Mouse (Mus musculus) gastrocnemius, postnatal 36 days (tissue): ENCODE results near the gene Cebpg. TPM values are rescaled to one million over a fixed set of nuclear protein-coding genes. Genes with fewer than 3 reads are reported as not detected.

Source experiments
- DNase-seq, 2 experiments: peaks; one replicate each; pipeline ENCODE4 v3.0.0; 2022
- intact Hi-C: fragments of 180-260 bp; cut with DNase I; formaldehyde crosslinking; loops from one replicate; pipeline ENCODE4 v1.15.1; 2025
- long read RNA-seq, 2 experiments: library from polyadenylated mRNA; stranded (forward); transcript quantifications; one replicate each; pipeline ENCODE4 v2.0.0; 2021
- total RNA-seq, 2 experiments: library from RNA; stranded (reverse); gene quantifications; 2 replicates each; pipeline ENCODE4 v1.2.3; 2021

The Cebpg gene
- total RNA-seq: 10 to 100 TPM; 36.9 to 38.0 TPM
- long read RNA-seq, experiment 1, full-length matches to known transcripts: 24 of 30 reads
- long read RNA-seq, experiment 1, partial matches to known transcripts: 0 of 30 reads
- long read RNA-seq, experiment 1, other reads (novel, unspliced or antisense): 6 of 30 reads
- long read RNA-seq, experiment 2, full-length matches to known transcripts: 31 of 41 reads
- long read RNA-seq, experiment 2, partial matches to known transcripts: 0 of 41 reads
- long read RNA-seq, experiment 2, other reads (novel, unspliced or antisense): 10 of 41 reads

DNA sequence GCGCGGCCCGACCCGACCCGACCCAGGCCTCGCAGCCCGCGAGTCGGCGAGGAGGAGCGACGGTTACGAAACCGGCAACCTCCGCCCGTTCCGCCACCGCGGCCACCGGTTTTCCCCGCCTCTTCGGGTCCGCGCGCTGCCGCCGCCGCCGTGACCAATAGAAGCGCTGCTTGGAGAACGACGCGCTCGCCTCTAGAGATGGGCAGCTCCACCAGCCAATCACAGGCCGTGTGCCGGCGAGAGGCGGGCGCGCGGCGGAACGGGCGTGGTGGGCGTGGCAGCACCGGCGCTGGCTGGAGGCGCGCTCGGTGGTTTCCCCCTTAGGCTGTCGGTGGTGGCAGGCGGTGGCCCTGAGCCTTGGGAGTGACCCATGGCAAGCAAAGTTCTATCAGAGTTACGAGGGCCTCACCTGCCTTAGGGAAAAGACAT is at the start of gene Cebpg:
Gene Cebpg (minus strand): TSS at position 138 of the 429 bp plus-strand sequence.
- intact Hi-C loops: no loop called here
- DNase-seq: peak; percentile 96 to 99

DNA sequence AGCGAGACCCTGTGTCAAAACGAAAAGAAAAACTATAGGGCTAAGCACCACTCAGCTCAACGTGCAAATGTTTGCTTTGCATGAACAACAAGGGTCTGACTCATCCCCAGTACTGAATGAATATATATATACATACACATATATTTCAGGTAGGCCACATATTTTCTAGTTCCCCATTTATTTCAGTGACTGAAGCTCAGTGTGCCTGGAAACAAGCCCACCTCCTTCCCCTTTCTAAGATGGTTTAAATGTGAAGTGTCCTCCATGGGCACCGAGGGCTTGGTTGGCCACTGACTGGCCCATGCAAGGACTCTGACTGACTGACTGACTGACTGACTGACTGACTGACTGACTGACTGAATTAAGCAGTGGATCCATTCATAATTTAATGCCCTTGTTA is 43.2 kb upstream of the Cebpg start:
- no peak for DNase-seq
- intact Hi-C loops: no loop called here

GRCm38 (mm10) chr7:35098777-35099176 is 42.4 kb upstream of the Cebpg start:
- intact Hi-C loops: no loop called here

DNA sequence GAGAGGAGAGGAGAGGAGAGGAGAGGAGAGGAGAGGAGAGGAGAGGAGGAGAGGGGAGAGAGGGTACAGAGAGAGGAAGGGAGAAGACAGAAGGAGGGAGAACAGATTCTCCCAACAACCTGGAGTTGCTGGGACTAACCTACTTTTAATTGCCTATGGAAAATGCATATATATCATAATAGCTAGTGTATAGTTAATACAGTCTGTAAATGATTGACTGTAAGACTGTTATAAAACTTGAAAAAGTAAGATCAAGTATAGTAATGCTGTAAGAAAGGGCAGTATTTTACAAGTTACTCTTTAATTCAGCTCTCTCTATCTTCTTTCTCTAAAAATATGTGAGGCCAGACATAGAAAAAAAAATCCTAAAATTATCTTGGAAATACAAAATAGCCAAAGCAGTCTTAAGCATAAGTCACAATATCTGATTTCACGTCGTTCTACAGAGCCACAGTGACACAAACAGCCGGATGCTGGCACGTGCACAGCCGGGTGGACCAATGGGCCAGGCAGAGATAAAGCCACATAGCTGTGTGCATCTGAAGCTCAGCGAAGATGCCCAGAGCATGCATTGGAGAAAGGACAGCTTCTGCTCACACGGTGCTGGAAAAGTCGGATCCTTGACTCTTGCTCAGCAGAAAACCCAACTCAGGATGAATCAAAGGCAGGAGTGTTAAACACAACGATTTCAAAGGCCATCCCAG is 38.8 kb upstream of the Cebpg start:
- intact Hi-C loops: no loop called here
- DNase-seq: no peak

More at GRCm38 (mm10) chr7:35098777-35099176, 42.4 kb upstream of the Cebpg start:
- no peak for DNase-seq

DNA sequence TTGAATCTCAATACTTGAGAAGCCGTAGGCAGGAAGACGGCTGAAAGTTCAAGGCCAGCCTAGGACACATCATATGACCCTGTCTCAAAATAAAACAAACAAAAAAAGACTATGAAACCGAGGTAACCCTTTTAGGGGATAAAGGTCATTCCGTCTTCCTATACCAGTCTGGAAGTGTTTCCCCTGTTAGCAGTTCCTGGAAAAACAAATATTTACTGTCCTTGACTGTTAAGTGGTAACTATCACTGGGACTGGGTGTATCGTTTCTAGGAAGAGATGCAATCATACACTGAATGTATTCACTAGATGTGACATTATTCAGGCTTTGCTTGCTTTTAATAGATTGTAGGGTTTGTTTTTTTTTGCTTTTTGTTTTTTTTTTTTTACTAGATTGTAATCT is 34.2 kb upstream of the Cebpg start:
- intact Hi-C loops: no loop called here
- no peak for DNase-seq

DNA sequence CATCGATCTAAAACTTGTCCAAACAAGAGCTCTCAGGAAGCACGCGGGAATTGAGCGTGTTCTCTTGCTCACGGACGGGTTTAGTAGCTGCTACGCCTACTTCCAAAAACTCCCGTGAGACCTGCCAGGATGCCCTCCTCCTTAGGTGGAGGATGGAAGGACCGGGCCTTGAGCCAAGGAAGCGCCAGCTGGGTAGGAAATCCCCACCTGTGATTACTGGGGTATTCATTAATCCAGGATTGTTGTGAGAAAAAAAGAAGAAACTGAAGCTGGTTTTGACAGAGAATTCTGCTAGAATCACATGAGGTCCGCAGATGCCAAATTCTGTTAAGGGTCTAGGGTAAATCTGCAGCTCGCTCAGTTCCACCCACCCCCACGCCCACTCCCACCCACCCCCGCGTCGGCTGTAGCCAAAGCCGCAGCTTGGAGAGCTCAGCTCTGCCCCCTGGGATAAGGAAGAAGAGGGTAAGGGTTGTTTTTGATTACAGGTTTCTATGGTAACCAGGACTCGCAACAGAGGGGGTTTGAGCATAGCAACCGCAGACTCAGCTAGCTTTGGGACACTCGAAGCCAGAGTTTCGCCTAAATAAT is 30.0 kb upstream of the Cebpg start:
- intact Hi-C loops: no loop called here
- DNase-seq: no peak

DNA sequence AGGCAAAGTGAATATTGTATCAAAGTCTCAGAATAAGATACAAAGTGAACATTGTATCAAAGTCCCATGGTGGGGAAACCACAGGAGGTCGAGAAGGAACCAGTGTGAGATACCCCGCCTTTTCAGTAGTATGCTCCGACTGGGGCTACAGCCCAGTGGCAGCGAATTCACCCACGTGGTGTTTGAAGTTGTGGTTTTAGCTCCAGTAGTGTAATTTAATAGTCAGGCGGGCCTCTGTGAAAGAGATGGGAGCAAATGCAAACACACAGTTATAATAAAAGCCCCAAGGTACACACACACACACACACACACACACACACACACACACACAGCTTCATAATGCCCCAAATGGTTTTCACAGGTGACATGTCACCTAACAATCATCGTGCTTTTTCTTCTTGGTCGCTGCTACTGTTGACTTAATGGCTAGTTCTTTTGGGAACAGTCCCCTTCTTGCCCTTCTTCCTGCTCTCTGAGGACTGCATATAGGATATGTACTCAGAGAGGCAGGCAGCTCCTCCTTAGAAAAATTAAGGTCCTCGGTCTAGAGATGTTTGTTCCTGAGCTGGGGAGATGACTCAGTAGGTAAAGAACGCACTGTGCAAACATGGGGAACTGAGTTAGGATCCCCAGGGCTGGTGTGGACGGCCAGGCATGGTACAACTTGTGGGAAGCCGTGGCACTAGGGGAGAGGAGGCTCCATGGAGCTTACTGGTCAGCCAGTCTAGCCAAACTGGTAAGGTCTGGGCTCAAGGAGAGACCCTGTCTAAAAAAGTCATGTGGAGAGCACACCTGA is 28.4 kb upstream of the Cebpg start:
- intact Hi-C loops: no loop called here
- DNase-seq: no peak

GRCm38 (mm10) chr7:35081406-35082104 is 25.2 kb upstream of the Cebpg start:
- DNase-seq: no peak

DNA sequence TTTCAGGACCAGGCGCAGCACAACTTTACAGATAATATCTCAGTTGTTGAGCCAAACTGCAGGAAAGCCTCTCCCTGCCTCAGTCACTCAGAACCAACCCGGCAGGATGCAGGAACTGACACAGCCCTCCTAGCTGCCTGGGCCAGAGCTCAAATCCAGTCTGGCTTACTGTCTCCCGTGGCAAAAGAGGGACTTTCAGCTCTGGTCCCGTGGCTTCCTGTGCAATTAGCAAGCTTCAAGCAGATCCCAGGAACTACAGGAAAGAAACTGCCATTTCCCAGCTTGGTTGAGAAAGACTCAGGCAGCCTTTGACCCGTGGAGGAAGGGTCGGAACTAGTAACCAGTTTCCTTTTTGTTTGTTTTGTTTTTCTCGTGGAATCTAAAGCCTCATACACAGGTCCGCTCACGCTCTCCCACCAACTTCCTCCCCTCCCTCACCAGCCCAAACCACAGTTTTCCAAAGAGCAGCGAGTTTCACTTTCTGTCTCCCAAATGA is 24.5 kb upstream of the Cebpg start:
- DNase-seq: peak; percentile 30 to 31
- intact Hi-C loops: no loop called here

More at GRCm38 (mm10) chr7:35081406-35082104, 25.2 kb upstream of the Cebpg start:
- intact Hi-C loops: no loop called here

DNA sequence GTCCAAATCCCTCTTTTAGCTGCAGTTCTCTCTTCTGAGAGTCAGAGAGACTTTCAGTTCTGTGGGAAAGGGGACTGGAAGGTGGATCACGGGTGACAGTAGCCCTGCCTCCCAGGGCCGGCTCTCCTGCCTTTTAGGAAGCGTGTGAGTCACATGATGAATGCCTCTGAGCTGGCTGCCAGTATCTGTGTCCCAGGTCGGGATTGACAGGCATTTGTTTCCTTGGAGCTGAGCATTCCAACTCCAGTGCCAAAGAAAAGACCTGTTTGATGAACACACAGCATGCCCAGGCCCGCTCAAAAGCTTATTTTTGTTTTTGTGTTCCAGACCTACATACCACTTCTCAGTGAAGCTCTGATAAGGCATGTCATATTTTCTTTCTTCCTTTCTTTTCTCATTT is 20.3 kb upstream of the Cebpg start:
- DNase-seq: no peak
- intact Hi-C loops: no loop called here

DNA sequence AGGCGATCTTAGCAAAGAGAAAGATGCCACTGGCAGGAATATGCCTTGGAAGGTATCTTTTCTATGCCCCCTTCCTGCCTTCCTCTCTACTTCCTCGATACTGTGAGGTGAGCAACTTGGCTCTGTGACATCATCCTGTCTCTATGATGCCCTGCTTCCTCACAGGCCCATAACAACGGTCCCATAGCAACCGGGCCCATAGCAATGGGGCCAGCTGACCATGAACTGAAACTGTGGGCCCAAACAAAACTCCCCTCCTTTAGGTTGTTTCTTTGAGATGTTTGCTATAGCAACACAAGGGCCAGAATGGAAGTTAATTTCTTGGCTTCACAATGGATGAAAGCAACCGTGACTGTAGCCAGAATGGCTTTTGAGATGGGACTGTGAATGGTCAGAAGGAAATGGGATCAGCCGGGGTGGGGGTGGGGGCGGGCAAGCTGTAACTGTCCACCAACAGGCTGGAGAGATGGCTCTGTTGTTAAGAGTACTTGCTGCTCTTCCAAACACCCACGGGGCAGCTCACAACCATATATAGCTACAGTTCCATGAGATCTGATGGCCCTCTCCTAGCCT is 10.4 kb upstream of the Cebpg start:
- DNase-seq: no peak
- intact Hi-C loops: loop anchor here (10.0 kb wide), 1 partner anchor 48 kb away; the partner anchor contains the start of gene Cebpa

GRCm38 (mm10) chr7:35065958-35066357 is 9.6 kb upstream of the Cebpg start:
- no peak for DNase-seq
- intact Hi-C loops: loop anchor here (10.0 kb wide), 1 partner anchor 49 kb away; the partner anchor contains the start of gene Cebpa

- intact Hi-C loops: loop anchor here (10.0 kb wide), 1 partner anchor 50 kb away; the partner anchor contains the start of gene Cebpa
- peak in 1 of 2 experiments; percentile 47 for DNase-seq
Observed at GRCm38 (mm10) chr7:35064286-35065258, 8.2 kb upstream of the Cebpg start.

- DNase-seq: no peak
- intact Hi-C loops: no loop called here
Observed at GRCm38 (mm10) chr7:35059467-35059866, 3.1 kb upstream of the Cebpg start.

DNA sequence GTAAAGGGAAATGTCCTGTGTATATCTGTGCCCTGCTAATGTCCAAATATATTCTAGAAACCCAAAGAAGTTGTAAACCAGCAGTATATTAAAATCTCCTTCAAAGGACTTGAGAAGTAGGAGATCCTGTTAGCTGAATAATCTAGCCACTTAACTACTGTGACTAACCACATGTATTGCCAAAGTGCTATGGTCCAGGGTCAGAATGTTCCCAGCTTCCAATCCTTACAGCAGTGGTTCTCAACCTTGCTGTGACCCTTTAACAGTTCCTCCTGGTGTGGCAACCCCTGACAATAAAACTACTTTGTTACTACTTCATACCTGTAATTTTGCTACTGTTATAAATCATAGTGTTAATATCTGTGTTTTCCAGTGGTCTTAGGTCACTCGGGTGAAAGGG is 2.0 kb upstream of the Cebpg start:
- no peak for DNase-seq
- intact Hi-C loops: no loop called here

DNA sequence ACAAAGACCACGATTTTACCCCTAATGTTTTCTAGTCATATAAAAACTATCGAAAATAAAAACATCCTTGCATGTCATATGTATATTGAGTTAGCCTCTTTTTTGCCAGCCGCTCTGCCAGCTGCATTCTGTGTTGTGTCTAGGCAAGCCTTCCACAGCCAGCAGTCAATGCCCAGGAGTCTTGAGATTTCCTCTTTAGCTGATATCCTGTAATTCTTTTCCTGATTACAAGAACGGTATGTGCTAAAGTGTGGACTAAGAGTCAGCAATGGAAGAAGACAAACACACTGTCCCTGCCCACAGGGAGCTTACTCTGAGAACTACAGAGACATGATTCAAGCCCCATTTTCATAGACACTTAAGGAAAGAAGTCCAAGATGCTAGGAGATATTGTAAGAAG is 1.2 kb upstream of the Cebpg start:
- intact Hi-C loops: no loop called here

DNA sequence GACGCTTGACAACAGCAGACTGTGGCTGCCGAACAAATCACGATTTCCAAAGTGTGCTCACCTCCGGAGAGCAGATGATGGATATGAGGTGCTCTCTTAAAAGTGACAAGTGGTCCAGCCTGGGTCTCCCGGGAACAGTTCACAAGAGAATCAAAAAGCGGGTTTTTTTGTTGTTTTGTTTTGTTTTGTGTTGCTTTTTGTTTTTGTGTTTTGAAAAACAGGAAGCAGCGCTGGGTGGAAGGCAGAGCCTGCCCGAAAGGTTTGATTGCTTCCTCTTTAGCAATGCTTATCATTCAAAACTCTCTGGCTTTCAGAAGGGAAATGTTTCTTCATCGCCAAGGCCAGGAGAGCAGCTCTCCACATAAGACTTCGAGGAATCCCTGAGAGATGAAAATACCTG is 626 bp upstream of the Cebpg start:
- intact Hi-C loops: no loop called here
- DNase-seq: no peak

More for the DNA sequence above, 1.2 kb upstream of the Cebpg start:
- no peak for DNase-seq
